Mouse (Mus musculus) hematopoietic stem cell, adult 5-6 weeks (primary cell): Measurements from ENCODE around the gene Mtor. TPM values are rescaled to one million over a fixed set of nuclear protein-coding genes. Genes with fewer than 3 reads are reported as not detected.
A peak's percentile ranks its signal among the peaks of the same experiment; 100 is the strongest.

ENCODE experiments used
- ATAC-seq, 2 experiments: fragments of 125-278 bp in 1 of 2; replicated peaks in 1 of 2; 2 replicates each; pipeline ENCODE4 v1.8.0; 2016 to 2017; ENCODE audit warnings: inconsistent platforms in 2 of 2, mild to moderate bottlenecking in 2 of 2, moderate number of reproducible peaks in 2 of 2, low read depth in 1 of 2, moderate TSS enrichment in 1 of 2; ENCODE audit not compliant: low FRiP score in 2 of 2, poor library complexity in 2 of 2, severe bottlenecking in 2 of 2, insufficient read depth in 1 of 2, low TSS enrichment in 1 of 2
- total RNA-seq: library from RNA; stranded (forward); fragments of 172-1452, 232-1000 nt; gene quantifications from 2 replicates; pipeline ENCODE4 v1.2.3, GENCODE M21; 2017

The Mtor gene
- total RNA-seq, 1 experiment from 2014 or later = 16.0 TPM

DNA sequence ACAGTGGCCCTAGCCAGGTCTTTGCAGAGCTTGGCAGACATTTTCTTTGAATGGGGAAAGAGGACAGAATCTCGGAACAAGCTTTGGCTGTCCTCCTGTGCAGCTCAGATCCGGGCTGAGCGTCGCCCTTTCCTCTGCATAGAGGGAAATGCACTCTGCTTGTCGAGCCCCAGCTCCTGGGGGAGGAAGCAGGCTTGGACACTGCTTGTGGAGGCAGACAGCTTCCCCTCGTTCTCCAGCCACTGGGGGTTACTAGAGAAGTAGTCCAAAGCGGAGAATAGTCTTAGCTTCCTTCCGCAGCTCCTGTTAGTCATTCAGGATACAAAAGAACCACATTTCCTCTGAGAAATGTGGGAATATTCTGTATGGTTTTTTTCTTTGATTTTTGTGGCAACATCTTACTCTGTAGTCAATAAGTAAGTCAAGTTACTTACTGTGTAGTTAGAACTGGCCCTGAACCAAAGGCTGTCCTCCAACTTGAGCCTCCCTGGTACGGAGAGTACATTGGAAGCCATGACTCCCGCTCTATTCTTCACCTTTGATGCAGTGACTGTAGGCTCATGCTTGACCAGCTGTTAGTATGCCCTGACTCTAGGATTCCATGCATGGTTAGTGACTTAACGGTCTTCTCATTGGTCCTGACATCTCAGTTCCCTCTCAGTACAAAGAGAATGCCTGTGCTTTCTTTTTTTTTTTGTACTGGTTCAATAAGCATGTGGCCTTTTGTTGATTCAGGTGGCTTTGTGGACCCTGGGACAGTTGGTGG lies 21.3 kb downstream of the Mtor start:
- ATAC-seq = no peak

DNA sequence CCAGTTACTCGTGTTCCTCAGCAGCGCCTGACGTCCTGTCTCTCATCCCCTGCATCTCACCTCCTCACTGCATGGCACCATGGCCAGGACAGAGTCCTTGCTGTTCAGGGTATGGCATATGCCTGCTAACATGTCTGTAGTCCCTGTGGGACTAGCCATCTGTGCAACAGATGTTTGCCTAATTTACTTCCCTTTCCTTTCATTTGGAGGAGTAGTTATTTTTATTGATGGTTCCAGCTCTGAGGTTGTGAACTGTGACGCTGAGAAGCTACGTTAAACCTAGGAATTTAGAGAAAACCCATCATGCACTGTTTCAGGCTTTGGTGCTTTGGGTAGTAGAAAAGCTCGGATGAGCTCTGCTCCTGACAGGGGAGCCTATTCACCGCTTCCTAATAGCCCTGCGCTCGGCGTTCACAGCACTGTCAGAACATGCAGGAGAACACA lies 23.0 kb downstream of the Mtor start:
- ATAC-seq = no peak

GRCm38 (mm10) chr4:148472436-148473174 lies 24.2 kb downstream of the Mtor start:
- ATAC-seq = no peak

GRCm38 (mm10) chr4:148473496-148473895 lies 25.1 kb downstream of the Mtor start:
- ATAC-seq = no peak

GRCm38 (mm10) chr4:148480245-148480644 lies 31.8 kb downstream of the Mtor start:
- ATAC-seq = no peak

DNA sequence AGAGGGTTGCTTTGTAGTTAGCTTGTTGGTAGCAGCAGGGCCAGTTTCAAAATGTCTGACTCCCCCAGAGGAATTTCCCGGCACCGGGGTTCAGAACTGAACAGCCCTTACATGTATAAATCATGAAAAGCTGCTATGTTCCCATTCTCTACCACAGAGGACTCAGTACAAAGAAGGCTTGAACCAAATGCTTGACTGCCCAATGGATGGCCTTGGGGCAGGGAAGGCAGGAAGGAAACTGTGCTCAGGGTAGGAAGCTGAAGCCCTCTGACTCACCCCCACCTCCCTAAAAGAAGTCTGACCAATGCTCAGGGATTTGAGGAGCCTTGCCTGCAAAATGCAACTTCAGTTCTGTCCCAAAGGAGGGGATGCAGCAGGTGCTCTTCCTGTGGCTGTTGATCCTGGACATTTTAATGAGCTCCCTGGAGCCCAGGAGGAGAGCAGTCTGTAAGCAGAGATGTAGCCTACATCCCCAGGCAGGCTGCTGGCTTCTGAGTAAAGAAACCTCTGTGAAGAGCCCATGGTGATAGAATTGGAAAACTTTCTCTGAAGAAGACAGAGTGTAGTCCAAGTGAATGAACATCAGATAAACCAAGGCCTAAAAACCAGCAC lies 33.3 kb downstream of the Mtor start:
- ATAC-seq = no peak

- ATAC-seq = 0 out of 4 replicates have a peak, but pooled peaks of 1 of the 2 experiments have one; percentile 37
Observed at GRCm38 (mm10) chr4:148484511-148484910, 36.1 kb downstream of the Mtor start.

GRCm38 (mm10) chr4:148487841-148488240 lies 39.4 kb downstream of the Mtor start:
- no peak for ATAC-seq

- ATAC-seq = no peak
Observed at GRCm38 (mm10) chr4:148490502-148490901, 42.1 kb downstream of the Mtor start.

DNA sequence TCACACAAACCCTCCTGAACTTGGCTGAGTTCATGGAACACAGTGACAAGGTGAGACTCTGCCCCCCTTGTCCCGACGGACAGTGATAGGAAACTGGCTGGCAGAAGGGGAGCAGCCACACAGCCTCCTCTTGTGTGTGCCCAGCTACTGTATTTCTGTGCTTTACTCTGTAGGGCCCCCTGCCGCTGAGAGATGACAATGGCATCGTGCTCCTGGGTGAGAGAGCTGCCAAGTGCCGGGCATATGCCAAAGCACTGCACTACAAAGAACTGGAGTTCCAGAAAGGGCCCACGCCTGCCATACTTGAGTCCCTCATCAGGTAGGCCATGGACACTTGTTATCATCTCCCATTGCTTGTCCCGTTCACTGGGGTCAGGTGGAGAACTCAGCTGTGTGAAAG lies 43.0 kb downstream of the Mtor start:
- ATAC-seq = no peak

- no peak for ATAC-seq
Observed at GRCm38 (mm10) chr4:148495160-148495559, 46.7 kb downstream of the Mtor start.

- no peak for ATAC-seq
Observed at GRCm38 (mm10) chr4:148495874-148496689, 47.7 kb downstream of the Mtor start.

GRCm38 (mm10) chr4:148500410-148500867 lies 52.0 kb downstream of the Mtor start, which contains the start of gene Angptl7:
Angptl7 (minus strand) TSS chr4:148500460.
- no peak for ATAC-seq

DNA sequence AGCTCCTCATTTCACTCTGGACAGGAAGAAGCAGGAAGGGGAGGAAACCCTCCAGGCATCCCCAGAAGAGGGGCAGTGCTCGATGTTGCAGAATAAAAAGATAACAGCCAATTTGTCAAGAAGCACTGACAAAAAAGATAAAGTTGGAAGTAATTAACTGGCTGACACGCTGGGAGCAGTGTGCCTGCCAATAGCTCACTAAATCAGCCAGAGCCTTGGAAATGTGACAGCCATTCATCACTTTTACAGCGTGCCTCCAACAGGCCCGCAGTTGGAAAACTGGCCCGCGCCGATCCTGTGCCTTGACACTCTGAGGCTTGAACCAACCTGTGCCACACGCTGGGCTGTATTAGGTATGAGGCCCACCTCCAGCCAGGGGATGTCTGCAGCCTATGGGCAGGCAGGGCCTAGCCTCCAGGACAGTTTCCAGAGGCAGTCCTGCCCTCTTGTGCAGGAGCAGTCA lies 56.1 kb downstream of the Mtor start:
- no peak for ATAC-seq

GRCm38 (mm10) chr4:148507585-148507984 lies 59.2 kb downstream of the Mtor start:
- no peak for ATAC-seq

- ATAC-seq = no peak
Observed at GRCm38 (mm10) chr4:148508084-148508849, 59.9 kb downstream of the Mtor start.
